In genomic region chr5:5476133-5476532, GRCm38 (mm10) we compare ENCODE assay signal across 27 mouse cellular contexts. TPM values are rescaled to one million over a fixed set of nuclear protein-coding genes. Genes with fewer than 3 reads are reported as not detected.
"Had no signal": no experiment of that assay in that cellular context is flagged by ENCODE, and none has a peak within 500 bp of the region (broad histone marks: within the 10 kb centered on the region; RNA-seq: fewer than 3 reads in every experiment).

No protein-coding gene starts in this region.

- H3K9me3 ChIP-seq: limb, embryonic 10.5 days; limb, embryonic 13.5 days; midbrain, embryonic 10.5 days; midbrain, embryonic 13.5 days; neural tube, embryonic 13.5 days; stomach, embryonic 15.5 days had no signal

- H3K9ac ChIP-seq: limb, embryonic 13.5 days; liver, embryonic 14.5 days; liver, postnatal 0 days; lung, embryonic 14.5 days; midbrain, embryonic 13.5 days; neural tube, embryonic 13.5 days; stomach, embryonic 15.5 days had no signal

- H3K4me2 ChIP-seq: limb, embryonic 13.5 days; lung, embryonic 14.5 days; midbrain, embryonic 13.5 days; neural tube, embryonic 13.5 days; stomach, embryonic 15.5 days had no signal

- H3K4me3 ChIP-seq: limb, embryonic 10.5 days; limb, embryonic 13.5 days; midbrain, embryonic 10.5 days; midbrain, embryonic 13.5 days; myocyte; neural tube, embryonic 13.5 days; stomach, embryonic 15.5 days had no signal

- H3K27ac ChIP-seq: hindbrain, postnatal 0 days; limb, embryonic 10.5 days; limb, embryonic 13.5 days; liver, embryonic 14.5 days; macrophage; midbrain, embryonic 10.5 days; midbrain, embryonic 13.5 days; neural tube, embryonic 13.5 days; stomach, embryonic 15.5 days had no signal

- H3K36me3 ChIP-seq: limb, embryonic 10.5 days; limb, embryonic 13.5 days; midbrain, embryonic 10.5 days; midbrain, embryonic 13.5 days; neural tube, embryonic 13.5 days; stomach, embryonic 15.5 days had no signal

- H3K27me3 ChIP-seq: limb, embryonic 13.5 days; midbrain, embryonic 13.5 days; neural tube, embryonic 13.5 days; stomach, embryonic 15.5 days had no signal

- ATAC-seq: hindbrain, postnatal 0 days; inflammation-experienced regulatory T-cells, adult 6 months; intestine, embryonic 16.5 days; liver, postnatal 0 days; lung, postnatal 0 days; midbrain, embryonic 13.5 days; midbrain, embryonic 16.5 days had no signal

- DNase-seq: liver; liver, postnatal 0 days; lung, embryonic 14.5 days; retina, postnatal 1 day; right cerebral cortex, postnatal 25 days; spleen, adult 18-20 months; thymus, adult 2 months; thymus, postnatal 14 days; thymus, postnatal 4 days had no signal

- H3K4me1 ChIP-seq: limb, embryonic 10.5 days; limb, embryonic 13.5 days; midbrain, embryonic 10.5 days; midbrain, embryonic 13.5 days; neural tube, embryonic 13.5 days; stomach, embryonic 15.5 days had no signal

RNA-seq across cellular contexts. Expression of gene 1700015F17Rik, which starts 2.8 kb away (rescaled TPM):
- total RNA-seq: hindbrain, postnatal 0 days; layer of hippocampus, adult 18-20 months; layer of hippocampus, postnatal 14 days; megakaryocyte, adult 5-6 weeks; monocyte, adult 5-6 weeks had no signal
- polyA plus RNA-seq: hindbrain, postnatal 0 days; inflammation-experienced regulatory T-cells, adult 6 months; intestine, embryonic 16.5 days; limb, embryonic 10.5 days; limb, embryonic 13.5 days; liver, embryonic 14.5 days; liver, postnatal 0 days; lung, embryonic 14.5 days; lung, postnatal 0 days; macrophage; midbrain, embryonic 10.5 days; midbrain, embryonic 13.5 days; midbrain, embryonic 16.5 days; myocyte; neural tube, embryonic 13.5 days; stomach, embryonic 15.5 days; thymus, adult 2 months had no signal
